Mouse (Mus musculus) kidney, postnatal 0 days (tissue): ENCODE measurements around the gene Shroom3. TPM values are rescaled to one million over a fixed set of nuclear protein-coding genes. Genes with fewer than 3 reads are reported as not detected.

Experiments
- ATAC-seq: fragments of 200-750 bp; cut with Nextera tagmentation; replicated peaks from 2 replicates; pipeline ENCODE4 v1.8.0; 2017; ENCODE audit warnings: low read depth, moderate number of reproducible peaks, moderate TSS enrichment, moderate library complexity; ENCODE audit not compliant: low FRiP score
- DNase-seq: peaks from one replicate; pipeline ENCODE4 v3.0.0-alpha.2; 2016; ENCODE audit warnings: low spot score
- H3K27ac ChIP-seq: fragments of 300-500 bp; sonication (generic); 2 replicates; pipeline ENCODE4 v1.5.1; 2014; ENCODE audit warnings: mild to moderate bottlenecking
- H3K27me3 ChIP-seq: fragments of 300-500 bp; sonication (generic); 2 replicates; pipeline ENCODE4 v1.6.1; 2014; ENCODE audit warnings: low read length, mixed read lengths; ENCODE audit not compliant: insufficient read depth
- H3K36me3 ChIP-seq: fragments of 300-500 bp; sonication (generic); 2 replicates; pipeline ENCODE4 v1.6.1; 2014; ENCODE audit warnings: low read length, mixed read lengths; ENCODE audit not compliant: insufficient read depth
- H3K4me1 ChIP-seq: fragments of 300-500 bp; sonication (generic); replicated peaks from 2 replicates; pipeline ENCODE4 v1.6.1; 2014; ENCODE audit warnings: antibody characterized with exemption, low read length, mixed read lengths; ENCODE audit not compliant: insufficient read depth
- H3K4me2 ChIP-seq: fragments of 300-500 bp; sonication (generic); 2 replicates; pipeline ENCODE4 v1.6.1; 2014; ENCODE audit warnings: mild to moderate bottlenecking, low read length, moderate library complexity, mixed read lengths
- H3K4me3 ChIP-seq: fragments of 300-500 bp; sonication (generic); replicated peaks from 2 replicates; pipeline ENCODE4 v1.5.1; 2014; ENCODE audit warnings: low read depth, low read length
- H3K9ac ChIP-seq: fragments of 300-500 bp; sonication (generic); 2 replicates; pipeline ENCODE4 v1.6.1; 2014; ENCODE audit warnings: low read depth, low read length
- H3K9me3 ChIP-seq: fragments of 300-500 bp; sonication (generic); replicated peaks from 2 replicates; pipeline ENCODE4 v1.6.1; 2016; ENCODE audit warnings: low read length, inconsistent platforms, mixed read lengths
- CTCF ChIP-seq: IDR thresholded peaks from 2 replicates; pipeline ENCODE4 v1.5.1; 2016; ENCODE audit warnings: antibody characterized with exemption, low read depth, mild to moderate bottlenecking, moderate library complexity
- WGBS: fragments of 180-500 bp; shearing (Covaris S2); extraction: QIAGEN DNeasy Blood & Tissue Kit; methylation state at CpG from one replicate; pipeline ENCODE4 v1.1.7; 2014; 5-methylcytosine and 5-hydroxymethylcytosine counted together
- polyA plus RNA-seq: library from polyadenylated mRNA; unstranded; fragments of >200 nt; fragmentation: Nextera tagmentation; extraction: Ambion mirVana; gene quantifications from 2 replicates; pipeline ENCODE4 v1.2.1, GENCODE M21; 2015

Shroom3 gene
- polyA plus RNA-seq, 1 experiment from 2014 or later = 6.7 TPM

DNA sequence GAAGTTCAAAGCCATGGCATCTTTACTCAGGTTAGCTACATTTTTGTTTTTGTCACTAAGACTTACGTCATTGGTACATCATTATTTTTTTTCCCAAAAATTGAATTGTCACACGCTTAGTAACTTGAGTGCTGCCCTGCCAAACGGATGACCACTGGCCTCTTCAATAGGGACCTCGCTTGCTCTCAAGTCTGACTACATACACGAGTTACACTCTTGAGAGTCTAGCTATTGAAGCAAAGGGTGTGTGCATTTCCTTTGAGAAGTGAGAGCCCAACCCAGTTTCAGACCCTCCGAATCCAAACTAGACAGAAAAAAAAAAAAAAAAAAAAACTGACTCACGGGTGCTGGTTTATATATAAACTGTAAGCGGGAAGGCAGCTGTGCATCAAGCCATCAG is 286.2 kb downstream of the Shroom3 start:
- TF ChIP-seq CTCF = no peak
- Histone ChIP-seq H3K4me1 (no peaks in the 10 kb centered on the region), H3K9me3 (no peaks in the 10 kb centered on the region), H3K36me3 (peaks cover 10% of the 10 kb centered on the region; the same call in 1 of the 2 replicates), H3K4me3 (no peak overlapping the region), H3K4me2 (no peak overlapping the region), H3K9ac (no peak overlapping the region), H3K27me3 (no peaks in the 10 kb centered on the region), H3K27ac (no peak overlapping the region)
- 60% methylated on average over 8 of the region's 8 CpGs for WGBS
- ATAC-seq (no peak), DNase-seq (no peak)

DNA sequence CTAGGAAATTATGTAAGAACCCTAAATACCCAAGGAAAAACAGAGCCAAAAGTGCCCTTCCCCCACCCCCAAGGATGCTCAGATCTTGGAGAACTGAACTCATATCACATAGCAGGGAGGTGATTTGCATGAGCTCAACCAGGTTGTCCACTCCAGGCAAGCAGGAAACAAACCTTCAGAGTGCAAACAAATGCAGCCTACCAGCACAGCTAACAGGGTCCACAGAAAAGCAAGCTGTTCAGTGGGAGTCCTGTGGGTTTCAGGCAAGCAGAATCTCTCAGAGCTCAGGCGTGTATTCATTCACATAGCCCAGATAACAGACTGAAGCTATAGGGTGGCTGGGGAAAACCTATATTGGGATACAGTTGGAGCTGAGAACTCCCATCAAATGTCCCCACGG is 286.7 kb downstream of the Shroom3 start:
- ATAC-seq = no peak
- Histone ChIP-seq H3K36me3 (0 out of 2 replicates have a peak, but pooled peaks cover 7% of the 10 kb centered on the region), H3K4me1 (no peaks in the 10 kb centered on the region), H3K27ac (0 out of 2 replicates have a peak overlapping the region, but pooled peaks have one; percentile 19), H3K4me2 (no peak overlapping the region), H3K9ac (no peak overlapping the region), H3K27me3 (no peaks in the 10 kb centered on the region), H3K4me3 (no peak overlapping the region), H3K9me3 (no peaks in the 10 kb centered on the region)
- no peak for TF ChIP-seq CTCF
- 72% methylated on average over 2 of the region's 2 CpGs for WGBS
- no peak for DNase-seq

DNA sequence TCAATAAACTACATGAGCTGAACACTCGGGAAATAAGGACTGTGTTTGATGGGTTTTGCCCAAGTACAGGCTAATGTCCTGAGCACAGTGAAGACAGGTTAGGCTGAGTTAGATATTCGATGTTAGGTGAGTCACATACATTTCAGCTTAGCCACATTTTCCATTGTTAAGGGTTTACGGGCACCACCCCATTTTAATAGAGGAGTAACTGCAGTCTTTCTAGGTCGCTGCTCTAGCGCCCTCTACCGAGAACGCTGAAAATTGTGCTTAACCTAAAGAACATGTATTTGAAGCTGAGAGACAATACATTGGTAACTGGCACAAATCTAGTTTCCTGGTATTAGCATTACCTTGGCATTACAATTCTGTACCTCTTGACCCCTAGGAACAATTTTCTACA is 287.2 kb downstream of the Shroom3 start:
- Histone ChIP-seq H3K27ac (no peak overlapping the region), H3K4me2 (no peak overlapping the region)
- peak; percentile 62 for DNase-seq

DNA sequence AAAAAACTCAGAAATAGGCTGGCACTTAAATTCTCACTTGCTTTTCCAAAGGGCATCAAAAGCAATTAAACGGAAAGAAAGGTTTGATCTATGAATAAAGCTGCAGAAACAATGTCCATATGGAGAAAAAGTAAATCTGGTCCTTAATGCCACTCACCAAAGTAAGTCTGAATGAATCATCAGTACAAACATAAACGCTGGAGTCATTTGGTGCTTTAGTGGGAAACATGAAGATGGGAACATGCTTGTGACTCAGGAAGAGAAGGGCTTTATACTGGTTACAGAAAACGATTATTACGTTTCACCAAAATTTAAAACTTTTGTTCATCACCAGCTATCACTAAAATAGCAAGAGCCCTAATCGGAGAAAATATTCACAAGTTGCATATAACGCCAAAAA is 297.2 kb downstream of the Shroom3 start:
- no peaks in the 10 kb centered on the region for H3K27me3 ChIP-seq
- TF ChIP-seq CTCF = no peak
- H3K4me3 ChIP-seq = no peak overlapping the region
- H3K9me3 ChIP-seq = no peaks in the 10 kb centered on the region
- 86% methylated on average over 6 of the region's 6 CpGs for WGBS
- ATAC-seq (no peak), DNase-seq (no peak)
- H3K4me2 ChIP-seq = no peak overlapping the region
- H3K27ac ChIP-seq = no peak overlapping the region
- H3K9ac ChIP-seq = no peak overlapping the region
- no peaks in the 10 kb centered on the region for H3K4me1 ChIP-seq
- H3K36me3 ChIP-seq = no peaks in the 10 kb centered on the region

More for the DNA sequence above, 287.2 kb downstream of the Shroom3 start:
- 0 out of 2 replicates have a peak, but pooled peaks have one; percentile 29 for ATAC-seq
- 29% methylated on average over 7 of the region's 7 CpGs for WGBS
- Histone ChIP-seq H3K9ac (no peak overlapping the region), H3K27me3 (no peaks in the 10 kb centered on the region), H3K4me1 (no peaks in the 10 kb centered on the region), H3K36me3 (0 out of 2 replicates have a peak, but pooled peaks cover 7% of the 10 kb centered on the region), H3K9me3 (no peaks in the 10 kb centered on the region), H3K4me3 (no peak overlapping the region)
- peak; percentile 73 for TF ChIP-seq CTCF

DNA sequence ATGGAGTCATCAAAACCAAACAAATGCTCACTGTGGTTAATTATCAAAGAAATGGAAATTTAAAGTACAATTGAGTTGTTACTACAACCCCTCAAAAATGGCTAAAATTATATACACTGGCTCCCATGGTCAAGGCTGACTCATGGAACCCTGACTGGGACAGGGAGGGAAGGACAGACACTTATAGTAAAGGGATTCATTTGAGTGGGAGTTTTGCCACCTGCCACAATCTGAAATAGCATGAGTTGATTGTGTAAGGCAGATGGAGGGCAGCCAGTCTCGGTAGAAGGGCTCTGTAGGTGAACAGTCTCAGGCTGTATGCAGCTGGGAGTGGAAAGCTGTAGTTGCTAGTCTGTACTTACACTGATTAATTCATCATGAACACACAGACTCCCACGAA is 297.6 kb downstream of the Shroom3 start:
- no peak for TF ChIP-seq CTCF
- Histone ChIP-seq H3K4me1 (no peaks in the 10 kb centered on the region), H3K36me3 (no peaks in the 10 kb centered on the region), H3K27ac (no peak overlapping the region), H3K9ac (no peak overlapping the region), H3K9me3 (no peaks in the 10 kb centered on the region), H3K4me3 (no peak overlapping the region), H3K4me2 (no peak overlapping the region), H3K27me3 (no peaks in the 10 kb centered on the region)
- ATAC-seq = no peak
- WGBS = 57% methylated on average over 2 of the region's 2 CpGs
- no peak for DNase-seq

DNA sequence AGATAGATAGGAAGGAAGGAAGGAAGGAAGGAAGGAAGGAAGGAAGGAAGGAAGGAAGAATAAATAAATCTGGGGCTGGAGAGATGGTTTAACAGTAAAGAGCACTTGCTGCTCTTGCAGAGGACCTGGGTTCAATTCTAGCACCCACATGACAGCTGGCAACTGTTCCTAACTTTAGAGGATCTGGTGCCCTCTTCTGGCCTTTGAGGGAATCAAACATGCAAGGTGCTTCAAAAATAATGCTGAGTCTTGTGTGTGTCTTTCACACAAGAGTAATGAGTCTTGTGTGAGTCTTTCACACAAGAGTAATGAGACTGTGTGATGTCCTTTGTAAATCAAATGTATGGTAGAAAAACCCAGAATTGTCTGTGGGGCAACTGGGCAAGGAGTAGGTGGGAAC is 299.4 kb downstream of the Shroom3 start:
- no peak for DNase-seq
- no peaks in the 10 kb centered on the region for H3K27me3 ChIP-seq

GRCm38 (mm10) chr5:92983942-92984341 is 300.7 kb downstream of the Shroom3 start:
- peaks cover 10% of the 10 kb centered on the region; the same call in 1 of the 2 replicates for H3K4me1 ChIP-seq
- no peaks in the 10 kb centered on the region for H3K9me3 ChIP-seq
- no peak for ATAC-seq
- H3K27ac ChIP-seq = no peak overlapping the region
- no peaks in the 10 kb centered on the region for H3K36me3 ChIP-seq
- no peak for DNase-seq
- 36% methylated on average over 2 of the region's 2 CpGs for WGBS
- H3K27me3 ChIP-seq = no peaks in the 10 kb centered on the region
- H3K4me2 ChIP-seq = no peak overlapping the region
- peak; percentile 43 for TF ChIP-seq CTCF
- H3K4me3 ChIP-seq = no peak overlapping the region
- no peak overlapping the region for H3K9ac ChIP-seq

More for the DNA sequence above, 299.4 kb downstream of the Shroom3 start:
- Histone ChIP-seq H3K9me3 (no peaks in the 10 kb centered on the region), H3K36me3 (no peaks in the 10 kb centered on the region), H3K27ac (no peak overlapping the region), H3K4me1 (no peaks in the 10 kb centered on the region), H3K4me2 (no peak overlapping the region), H3K9ac (no peak overlapping the region), H3K4me3 (no peak overlapping the region)
- no peak for ATAC-seq
- peak; percentile 55 for TF ChIP-seq CTCF
